ENCODE assay signal across 8 mouse cellular contexts in the genomic region with DNA sequence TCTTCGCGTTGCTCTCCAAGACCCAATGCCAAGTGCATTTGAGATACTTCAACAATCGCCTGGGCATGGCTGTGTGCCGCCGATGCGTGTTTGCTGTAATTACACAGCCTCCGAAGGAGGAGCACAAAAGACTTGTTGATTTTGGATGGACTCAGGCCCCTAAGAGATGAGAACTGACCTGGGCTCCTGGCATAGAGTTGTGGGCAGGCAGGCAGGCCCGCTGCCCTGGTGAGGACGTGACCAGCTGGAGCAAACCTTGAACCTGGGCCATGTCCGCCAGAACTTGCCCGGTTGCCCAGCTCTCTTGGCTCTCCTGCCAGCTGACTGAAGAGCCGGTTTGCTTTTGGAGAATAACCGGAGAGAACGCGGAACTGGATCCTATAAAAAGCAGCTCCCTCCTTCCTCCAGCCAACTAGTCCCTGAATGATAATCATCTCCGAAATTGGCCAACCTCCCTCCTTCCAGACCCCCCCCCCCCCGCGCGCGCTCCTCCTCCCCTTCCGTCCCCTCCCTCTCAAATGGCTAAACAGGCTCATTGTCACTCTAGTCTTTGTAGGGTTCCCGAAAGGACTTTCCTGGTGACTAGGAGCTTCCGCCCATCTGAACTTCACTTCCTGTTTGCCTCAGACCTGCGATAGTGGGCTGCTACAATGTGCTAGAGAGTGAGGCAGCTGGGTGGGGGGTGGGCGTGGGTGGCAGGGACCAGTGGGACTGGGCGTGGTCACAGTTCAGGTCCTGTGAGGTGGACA.
DNase-seq lines count a peak whose midpoint lies in the region; ATAC-seq and TF ChIP-seq lines count a peak whose summit lies in the region.

No protein-coding gene starts in this region.

- no peak for TF ChIP-seq CTCF in midbrain, postnatal 0 days (IDR thresholded peaks at IDR 0.05)

- no peaks in the 10 kb centered on the region for H3K27me3 ChIP-seq in midbrain, postnatal 0 days (ENCODE audit: insufficient read depth, low read length)
- H3K27me3 ChIP-seq in midbrain, embryonic 15.5 days (replicated peaks): peaks cover 7% of the 10 kb centered on the region; the same call in 1 of the 2 replicates

- H3K36me3 ChIP-seq in midbrain, postnatal 0 days (ENCODE audit: insufficient read depth, low read length): no peaks in the 10 kb centered on the region
- no peaks in the 10 kb centered on the region for H3K36me3 ChIP-seq in midbrain, embryonic 15.5 days (replicated peaks)

- no peak overlapping the region for H3K4me3 ChIP-seq in midbrain, postnatal 0 days (ENCODE audit: low read depth, low read length)
- H3K4me3 ChIP-seq in midbrain, embryonic 15.5 days: no peak overlapping the region

- no peak overlapping the region for H3K27ac ChIP-seq in midbrain, postnatal 0 days (ENCODE audit: low read depth, low read length)
- H3K27ac ChIP-seq in midbrain, embryonic 15.5 days: no peak overlapping the region; the same call in 1 of the 2 replicates

- DNase-seq in midbrain, postnatal 0 days (ENCODE audit: low spot score): peak; percentile 62
- DNase-seq in cerebellum, adult 11 months: peak; percentile 76
- DNase-seq in heart, adult 8-10 months (ENCODE audit: low spot score): peak; percentile 74
- DNase-seq in kidney, postnatal 25 days: peak; percentile 18 to 61
- no peak for DNase-seq in c-Kit-positive CD71-positive TER-119-positive erythroid progenitor cells, embryonic 14.5 days (ENCODE audit: low spot score)
- DNase-seq in thymus, postnatal 4 days: no peak

- 0 out of 2 replicates have a peak, but pooled peaks cover 2% of the 10 kb centered on the region for H3K4me1 ChIP-seq in midbrain, postnatal 0 days (ENCODE audit: insufficient read depth, low read length)
- peaks cover 22% of the 10 kb centered on the region for H3K4me1 ChIP-seq in midbrain, embryonic 15.5 days

- H3K9ac ChIP-seq in midbrain, postnatal 0 days (replicated peaks; ENCODE audit: low read length, poor library complexity, severe bottlenecking): no peak overlapping the region
- no peak overlapping the region for H3K9ac ChIP-seq in midbrain, embryonic 15.5 days

- WGBS in midbrain, postnatal 0 days: 70% methylated on average over 25 of the region's 26 CpGs
- 75% methylated on average over 26 of the region's 26 CpGs for WGBS in midbrain, embryonic 15.5 days

- H3K4me2 ChIP-seq in midbrain, postnatal 0 days (ENCODE audit: low read depth, low read length, poor library complexity, severe bottlenecking): no peak overlapping the region
- no peak overlapping the region for H3K4me2 ChIP-seq in midbrain, embryonic 15.5 days

- peak; percentile 38; the same call in 1 of the 2 replicates for ATAC-seq in midbrain, postnatal 0 days (ENCODE audit: low FRiP score)
- no peak for ATAC-seq in midbrain, embryonic 15.5 days (replicated peaks)
- peak; percentile 58 for ATAC-seq in megakaryocyte, adult 5-6 weeks (ENCODE audit: poor library complexity, severe bottlenecking)

- H3K9me3 ChIP-seq in midbrain, postnatal 0 days (ENCODE audit: low read length): no peaks in the 10 kb centered on the region
- H3K9me3 ChIP-seq in midbrain, embryonic 15.5 days: no peaks in the 10 kb centered on the region

Comparison
In these comparisons a context has a peak if more than half of its experiments do, and no peak if none do; other contexts are left out.
1. DNase-seq: peak in midbrain, postnatal 0 days (single experiment), cerebellum, adult 11 months (single experiment), heart, adult 8-10 months (single experiment) and kidney, postnatal 25 days (2 of 2); none in c-Kit-positive CD71-positive TER-119-positive erythroid progenitor cells, embryonic 14.5 days (single experiment) and thymus, postnatal 4 days (single experiment).